Mouse (Mus musculus) adrenal gland, adult 2 months (tissue): ENCODE results near the gene 4930505A04Rik. TPM values are rescaled to one million over a fixed set of nuclear protein-coding genes. Genes with fewer than 3 reads are reported as not detected.
A peak's percentile ranks its signal among the peaks of the same experiment; 100 is the strongest.
"Not testable (repeated sequence)": the region's sequence is repeated elsewhere in the genome, so short reads cannot be mapped to it uniquely, and the experiment has no call there.

Experiments used
- DNase-seq: peaks from one replicate; pipeline ENCODE4 v3.0.0; 2021
- long read RNA-seq: library from polyadenylated mRNA; stranded (forward); transcript quantifications from one replicate; pipeline ENCODE4 v2.0.0, GENCODE M21; 2021
- polyA plus RNA-seq: library from polyadenylated mRNA; depleted of rRNA; stranded (reverse); fragments of >200 nt; gene quantifications from 2 replicates; pipeline ENCODE4 v1.2.3, GENCODE M21; 2012; rRNA removed
- total RNA-seq, 2 experiments: library from RNA; stranded (reverse); gene quantifications; 2 replicates each; pipeline ENCODE4 v1.2.3; 2021

The 4930505A04Rik gene
- total RNA-seq (under 1 TPM in 1 of 2 experiments, not detected in 1; 0.55 TPM), polyA plus RNA-seq (not detected in 2 replicates)
- long read RNA-seq, result 0 reads

DNA sequence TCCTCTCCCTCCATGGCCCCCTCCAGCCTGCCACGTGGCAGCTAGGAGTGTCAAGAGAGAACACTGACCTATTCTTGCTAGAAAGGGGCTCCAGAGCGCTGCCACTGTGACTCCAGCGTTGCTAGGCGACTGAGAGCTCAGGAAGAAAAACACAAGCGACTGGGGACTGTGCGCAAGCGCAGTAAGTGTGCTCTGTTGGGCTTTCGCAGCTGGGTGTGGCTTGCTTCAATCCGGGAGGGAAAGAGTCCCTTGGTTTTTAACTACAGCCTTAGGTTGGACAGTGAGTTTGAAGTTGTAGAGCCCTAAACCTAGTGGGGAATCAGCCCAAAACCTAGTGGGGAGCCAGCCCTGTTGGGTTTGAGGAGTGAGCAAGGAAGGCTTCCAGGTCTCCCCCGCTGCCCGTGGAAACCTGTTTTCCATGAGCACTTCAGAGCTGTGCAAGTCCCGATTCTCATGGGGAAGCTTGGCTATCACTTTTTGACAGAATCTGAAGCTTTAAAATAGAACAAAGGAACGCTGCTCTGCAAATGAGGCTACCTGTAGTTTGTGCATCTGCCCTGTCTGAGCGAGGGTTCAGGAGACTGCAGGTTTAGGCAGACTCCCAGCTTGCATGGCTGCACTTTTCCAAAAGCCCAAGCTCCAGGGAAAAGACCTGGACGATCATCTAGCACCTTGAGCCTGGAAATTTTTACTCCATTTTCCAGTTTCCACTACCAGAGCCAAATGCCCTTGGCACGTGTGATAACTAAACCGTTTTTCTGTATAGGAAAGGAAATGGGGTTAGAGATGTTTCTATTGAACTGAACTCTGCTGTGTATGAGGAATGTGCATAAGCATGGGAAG, at the start of gene 4930505A04Rik:
Gene 4930505A04Rik, minus strand, starts transcription at position 77 of the 843 bp plus-strand sequence.
- peak; percentile 85 for DNase-seq

GRCm38 (mm10) chr11:30517133-30517532, 45.5 kb upstream of the 4930505A04Rik start:
- no peak for DNase-seq

GRCm38 (mm10) chr11:30508178-30508577, 36.6 kb upstream of the 4930505A04Rik start:
- DNase-seq, result no peak

GRCm38 (mm10) chr11:30498738-30499355, 27.2 kb upstream of the 4930505A04Rik start:
- DNase-seq, result no peak

GRCm38 (mm10) chr11:30497151-30497550, 25.5 kb upstream of the 4930505A04Rik start:
- DNase-seq, result no peak

DNA sequence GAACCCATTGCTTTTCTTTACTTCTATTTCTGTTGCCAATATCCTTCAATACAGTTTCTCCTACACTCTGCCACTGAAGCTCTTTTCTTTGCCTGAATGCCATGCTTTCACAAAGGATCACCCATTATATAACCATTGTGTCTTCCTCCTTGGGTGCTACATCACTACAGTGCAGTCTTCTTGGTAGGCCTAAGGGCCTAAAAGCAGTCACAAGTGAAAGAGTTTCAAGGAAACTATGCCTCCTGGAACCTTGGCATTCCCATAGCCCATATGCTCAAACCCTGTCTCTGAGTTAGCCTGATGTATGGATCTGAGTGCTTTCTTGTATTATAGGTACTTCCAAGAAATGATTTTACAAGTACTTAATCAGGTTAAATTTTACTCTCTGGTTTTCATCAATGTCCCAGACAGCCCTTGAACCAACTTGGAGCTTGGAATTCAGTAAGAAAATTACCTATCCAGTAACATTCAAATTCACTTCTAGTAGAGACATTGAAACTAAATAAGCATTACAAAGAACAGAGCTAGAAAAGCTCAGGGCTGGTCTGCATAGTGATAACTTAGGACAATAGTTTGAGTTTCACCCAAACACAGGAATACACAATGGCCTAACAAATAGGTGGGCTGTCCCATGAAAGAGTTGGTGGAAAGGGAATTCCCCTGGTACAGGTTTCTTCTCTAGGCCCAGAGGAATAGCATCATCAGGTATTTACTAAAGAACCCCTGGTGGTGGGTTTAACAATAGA, 20.1 kb upstream of the 4930505A04Rik start:
- DNase-seq, result no peak

DNA sequence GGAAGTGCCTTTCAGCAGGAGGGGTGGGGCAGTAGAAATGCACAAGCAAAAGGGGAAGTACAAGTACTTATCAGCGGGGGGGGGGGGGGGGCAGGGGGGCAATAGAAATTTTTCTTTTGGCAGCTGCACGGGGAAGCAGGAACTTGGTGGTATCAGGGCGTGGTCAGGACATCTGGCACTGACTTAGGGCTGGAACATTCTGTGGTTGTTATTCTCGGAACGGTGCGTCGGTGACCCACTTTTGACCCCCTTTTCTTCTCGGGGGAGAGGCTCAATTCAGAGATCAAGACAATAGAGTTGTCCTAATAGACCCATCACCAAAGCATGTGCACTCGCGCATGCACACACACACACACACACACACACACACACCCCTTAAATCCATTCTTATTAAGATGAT, 16.6 kb upstream of the 4930505A04Rik start:
- DNase-seq, result no peak

- peak; percentile 9 for DNase-seq
These were observed 11.7 kb upstream of the 4930505A04Rik start for GRCm38 (mm10) chr11:30483286-30483685.

DNA sequence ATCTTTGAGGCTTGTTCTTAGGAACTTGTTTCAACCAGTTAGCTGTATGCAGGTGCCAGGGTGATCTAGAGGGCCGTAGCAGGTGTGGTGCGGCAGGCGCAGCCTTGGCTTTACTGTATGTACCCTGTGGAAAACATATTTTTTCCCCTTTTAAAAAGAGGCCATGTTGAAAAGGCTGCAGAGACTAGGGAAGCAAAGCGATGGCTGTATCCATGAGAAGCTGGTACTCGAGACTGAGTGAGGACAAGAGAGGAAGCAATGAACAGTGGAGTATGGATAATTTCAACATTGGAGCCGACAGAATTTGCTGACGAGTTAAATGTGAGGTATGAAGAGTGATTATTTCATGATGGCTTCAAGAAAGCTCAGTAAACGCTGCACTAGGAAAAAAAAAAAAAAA, 440 bp downstream of the 4930505A04Rik start:
- no peak for DNase-seq

DNA sequence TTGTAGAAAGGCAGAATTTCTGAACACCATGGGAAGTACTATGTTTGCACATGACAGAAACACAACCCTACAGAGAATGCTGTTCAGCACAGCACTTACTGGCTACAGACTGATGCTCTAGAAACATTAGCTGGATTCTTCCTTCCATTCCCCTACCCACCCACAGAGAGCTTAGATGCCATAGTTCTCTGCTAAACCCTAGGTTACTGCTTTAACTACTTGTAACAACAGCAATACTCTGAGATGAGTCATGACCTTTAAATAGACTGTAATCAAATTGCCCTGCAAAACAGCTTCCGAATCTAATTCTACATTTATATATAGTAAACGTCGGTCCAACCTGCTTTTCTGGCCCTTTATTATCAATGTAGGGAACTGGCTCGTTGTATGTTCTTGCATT, 17.3 kb downstream of the 4930505A04Rik start:
- no peak for DNase-seq

GRCm38 (mm10) chr11:30448126-30448525, 23.5 kb downstream of the 4930505A04Rik start:
- no peak for DNase-seq

- no peak for DNase-seq
These were observed 24.1 kb downstream of the 4930505A04Rik start for GRCm38 (mm10) chr11:30447561-30447960.

GRCm38 (mm10) chr11:30444192-30444905, 27.3 kb downstream of the 4930505A04Rik start:
- DNase-seq, result not testable (repeated sequence)

DNA sequence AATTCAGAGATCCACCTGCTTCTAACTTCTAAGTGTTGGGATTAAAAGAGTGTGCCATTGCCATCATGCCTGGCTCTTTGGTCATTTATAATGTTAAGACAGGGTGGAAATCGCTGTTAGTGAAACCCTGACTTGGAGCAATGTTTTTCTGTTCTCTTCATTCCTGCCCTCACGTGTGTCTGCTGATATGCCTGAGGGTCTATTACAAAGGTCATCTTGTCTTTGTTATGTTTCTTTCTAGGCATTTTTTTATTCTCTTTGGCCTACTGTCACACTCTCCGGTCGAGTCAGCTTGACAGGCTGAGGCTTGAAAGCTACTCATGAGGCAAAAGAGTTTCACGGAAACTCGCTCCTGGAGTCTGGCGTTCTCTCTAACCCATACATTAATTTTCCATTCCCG, 27.9 kb downstream of the 4930505A04Rik start:
- DNase-seq, result no peak

DNA sequence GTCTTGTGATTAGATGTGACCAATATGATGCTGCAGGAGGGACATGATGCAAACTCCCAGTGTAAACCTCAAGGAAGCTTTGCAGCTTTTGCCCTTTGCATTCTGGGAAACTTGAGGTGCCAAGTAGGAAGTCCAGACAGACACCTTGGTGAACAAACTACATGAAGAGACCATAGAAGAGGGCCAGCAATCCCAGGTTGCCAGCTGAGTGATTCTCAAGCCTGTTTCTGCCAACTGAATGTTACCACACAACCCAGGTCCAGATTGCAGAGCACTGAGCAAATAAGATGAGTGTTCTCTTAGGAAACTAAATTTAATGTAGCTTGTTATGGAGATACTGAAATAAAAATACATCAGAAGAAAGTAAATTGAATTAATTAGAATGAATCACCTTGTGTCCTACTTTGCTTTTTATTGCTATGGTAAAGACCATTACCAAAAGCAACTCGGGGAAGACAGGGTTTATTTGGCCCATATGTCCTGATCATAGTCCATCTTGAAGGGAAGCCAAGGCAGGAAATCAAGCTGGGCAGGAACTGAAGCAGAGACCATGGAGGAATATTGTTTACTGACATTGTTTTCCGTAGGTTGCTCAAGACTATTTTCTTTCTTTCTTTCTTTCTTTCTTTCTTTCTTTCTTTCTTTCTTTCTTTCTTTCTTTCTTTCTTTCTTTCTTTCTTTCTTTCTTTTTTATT, 38.2 kb downstream of the 4930505A04Rik start:
- DNase-seq, result no peak

DNA sequence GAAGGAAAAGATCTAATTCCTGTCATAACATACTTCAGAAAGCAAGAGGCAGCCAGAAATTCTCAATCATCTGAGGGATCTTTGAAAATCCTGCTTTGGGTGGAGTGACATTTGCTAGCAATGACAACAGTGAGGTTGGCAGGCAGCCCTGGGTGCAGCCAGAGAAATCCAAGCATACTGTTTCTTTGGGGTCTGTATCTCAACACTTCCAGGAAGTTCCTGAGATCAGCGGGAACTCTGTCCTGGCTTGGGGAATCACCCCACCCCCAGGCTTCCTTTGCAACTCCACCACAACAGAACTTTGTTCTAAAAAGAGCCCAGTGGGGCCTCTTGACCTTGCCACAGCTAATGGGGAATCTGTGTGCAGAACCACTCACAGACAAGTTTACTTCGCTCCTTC, 66.0 kb downstream of the 4930505A04Rik start:
- DNase-seq, result peak; percentile 47

DNA sequence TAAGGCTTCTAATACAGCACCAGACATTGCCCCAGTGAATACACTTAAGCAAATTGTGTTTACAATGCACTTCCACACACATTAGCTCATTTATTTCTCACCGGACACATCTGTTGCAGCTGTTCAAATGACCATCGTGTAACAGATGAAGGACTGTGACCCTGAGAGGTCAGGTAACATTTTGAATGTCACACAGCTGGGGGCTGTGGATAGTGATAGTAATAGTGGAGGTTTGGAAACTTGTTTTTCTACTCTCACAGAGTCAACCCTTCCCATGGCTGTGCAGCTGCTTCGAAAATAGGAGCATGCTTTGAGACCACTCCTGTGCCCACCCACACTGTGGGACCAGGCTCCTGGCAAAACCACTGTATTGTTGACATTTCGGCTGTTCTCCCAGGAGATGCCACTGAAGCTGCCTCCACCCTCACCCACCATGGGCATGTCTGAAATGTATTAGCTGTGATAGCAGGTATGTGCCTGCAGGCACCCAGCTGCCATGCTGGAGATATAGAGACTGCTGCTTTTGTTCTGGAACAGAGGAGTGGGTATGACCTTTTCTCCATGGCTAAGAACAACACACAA, 66.9 kb downstream of the 4930505A04Rik start:
- DNase-seq, result no peak

DNA sequence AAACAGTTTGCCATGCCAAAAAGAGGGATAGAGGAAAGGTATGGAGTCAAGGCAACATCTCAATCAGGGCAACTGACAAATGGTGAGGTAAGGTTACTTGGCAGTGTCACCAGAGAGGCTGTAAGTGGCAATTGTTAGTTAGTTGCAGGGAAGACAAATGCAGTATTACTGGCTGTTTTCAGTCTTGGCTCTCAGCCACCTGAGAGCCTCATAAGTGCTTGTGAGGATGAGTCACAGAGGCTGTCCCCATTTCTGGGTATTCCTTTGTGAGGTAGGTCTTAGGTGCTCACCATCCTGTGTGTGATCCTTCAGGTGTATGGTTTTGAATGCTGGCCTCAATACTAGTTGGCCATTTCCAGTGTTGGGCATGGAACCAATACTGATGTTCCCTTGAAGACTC, 77.3 kb downstream of the 4930505A04Rik start:
- peak; percentile 24 for DNase-seq

GRCm38 (mm10) chr11:30383076-30383475, 88.6 kb downstream of the 4930505A04Rik start:
- no peak for DNase-seq
